Mouse (Mus musculus) forebrain, postnatal 0 days (tissue): ENCODE measurements around the gene Pcnx2. TPM values are rescaled to one million over a fixed set of nuclear protein-coding genes. Genes with fewer than 3 reads are reported as not detected.
A peak's percentile ranks its signal among the peaks of the same experiment; 100 is the strongest.

ENCODE experiments used
- ATAC-seq: fragments of 200-750 bp; cut with Nextera tagmentation; 2 replicates; pipeline ENCODE4 v1.8.0; 2017; ENCODE audit warnings: mild to moderate bottlenecking, moderate library complexity
- DNase-seq: peaks from one replicate; pipeline ENCODE4 v3.0.0-alpha.2; 2015
- H3K27ac ChIP-seq: fragments of 300-500 bp; sonication (generic); 2 replicates; pipeline ENCODE4 v1.5.1; 2014; ENCODE audit warnings: low read depth, mild to moderate bottlenecking, antibody characterized with exemption, low read length, moderate library complexity, mixed read lengths
- H3K27me3 ChIP-seq: fragments of 300-500 bp; sonication (generic); 2 replicates; pipeline ENCODE4 v1.6.1; 2014; ENCODE audit warnings: mild to moderate bottlenecking, low read length, mixed read lengths; ENCODE audit not compliant: insufficient read depth
- H3K36me3 ChIP-seq: fragments of 300-500 bp; sonication (generic); 2 replicates; pipeline ENCODE4 v1.6.1; 2014; ENCODE audit warnings: mild to moderate bottlenecking, moderate library complexity; ENCODE audit not compliant: insufficient read depth
- H3K4me1 ChIP-seq: fragments of 300-500 bp; sonication (generic); 2 replicates; pipeline ENCODE4 v1.6.1; 2014; ENCODE audit warnings: antibody characterized with exemption; ENCODE audit not compliant: insufficient read depth
- H3K4me2 ChIP-seq: fragments of 300-500 bp; sonication (generic); 2 replicates; pipeline ENCODE4 v1.6.1; 2014; ENCODE audit warnings: low read depth, mild to moderate bottlenecking, moderate library complexity
- H3K4me3 ChIP-seq: fragments of 300-500 bp; sonication (generic); 2 replicates; pipeline ENCODE4 v1.5.1; 2014; ENCODE audit warnings: low read depth, low read length, mixed read lengths
- H3K9ac ChIP-seq: fragments of 300-500 bp; sonication (generic); 2 replicates; pipeline ENCODE4 v1.6.1; 2014; ENCODE audit warnings: mild to moderate bottlenecking
- H3K9me3 ChIP-seq: fragments of 300-500 bp; sonication (generic); 2 replicates; pipeline ENCODE4 v1.6.1; 2016; ENCODE audit warnings: low read length
- CTCF ChIP-seq: sonication (generic); IDR thresholded peaks from 2 replicates; pipeline ENCODE4 v1.5.1; 2016; ENCODE audit warnings: antibody characterized with exemption, control low read depth, low read depth
- WGBS: fragments of 180-500 bp; shearing (Covaris S2); extraction: QIAGEN DNeasy Blood & Tissue Kit; methylation state at CpG from one replicate; pipeline ENCODE4 v1.1.7; 2014; 5-methylcytosine and 5-hydroxymethylcytosine counted together
- polyA plus RNA-seq: library from polyadenylated mRNA; unstranded; fragments of >200 nt; fragmentation: Nextera tagmentation; extraction: Ambion mirVana; gene quantifications from 2 replicates; pipeline ENCODE4 v1.2.1, GENCODE M21; 2015
- total RNA-seq: library from RNA; depleted of rRNA; stranded (reverse); fragments of >200 nt; gene quantifications from 2 replicates; pipeline ENCODE4 v1.2.3, GENCODE M21; 2014; rRNA removed

Gene Pcnx2
- total and polyA plus RNA-seq, 2 experiments from 2014 or later = 2.1 to 12.3 TPM

DNA sequence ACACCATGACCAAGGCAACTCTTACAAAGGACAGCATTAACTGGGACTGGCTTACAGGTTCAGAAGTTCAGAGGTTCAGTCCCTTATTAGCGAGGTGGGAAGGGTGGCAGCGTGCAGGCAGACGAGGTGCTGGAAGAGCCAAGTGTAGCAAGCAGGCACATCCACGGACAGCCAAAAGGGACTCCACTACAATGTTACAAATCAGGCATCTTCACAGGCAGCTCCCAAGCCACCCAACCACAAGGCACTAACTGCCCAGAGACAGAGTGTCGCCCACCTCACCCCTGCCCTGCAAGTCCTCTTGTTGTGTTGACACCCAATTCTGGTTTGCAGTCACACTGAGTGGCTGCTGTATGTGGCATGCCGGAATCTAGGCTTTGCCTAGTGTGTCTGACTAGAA, 193.7 kb downstream of the Pcnx2 start:
- no peaks in the 10 kb centered on the region for H3K9me3 ChIP-seq
- TF ChIP-seq CTCF = no peak
- no peaks in the 10 kb centered on the region for H3K27me3 ChIP-seq
- no peak overlapping the region for H3K9ac ChIP-seq
- no peak overlapping the region for H3K4me2 ChIP-seq
- no peak overlapping the region for H3K4me3 ChIP-seq
- no peaks in the 10 kb centered on the region for H3K36me3 ChIP-seq
- H3K27ac ChIP-seq = no peak overlapping the region
- H3K4me1 ChIP-seq = no peaks in the 10 kb centered on the region
- DNase-seq (no peak), ATAC-seq (no peak)
- WGBS = 90% methylated on average over 6 of the region's 6 CpGs

DNA sequence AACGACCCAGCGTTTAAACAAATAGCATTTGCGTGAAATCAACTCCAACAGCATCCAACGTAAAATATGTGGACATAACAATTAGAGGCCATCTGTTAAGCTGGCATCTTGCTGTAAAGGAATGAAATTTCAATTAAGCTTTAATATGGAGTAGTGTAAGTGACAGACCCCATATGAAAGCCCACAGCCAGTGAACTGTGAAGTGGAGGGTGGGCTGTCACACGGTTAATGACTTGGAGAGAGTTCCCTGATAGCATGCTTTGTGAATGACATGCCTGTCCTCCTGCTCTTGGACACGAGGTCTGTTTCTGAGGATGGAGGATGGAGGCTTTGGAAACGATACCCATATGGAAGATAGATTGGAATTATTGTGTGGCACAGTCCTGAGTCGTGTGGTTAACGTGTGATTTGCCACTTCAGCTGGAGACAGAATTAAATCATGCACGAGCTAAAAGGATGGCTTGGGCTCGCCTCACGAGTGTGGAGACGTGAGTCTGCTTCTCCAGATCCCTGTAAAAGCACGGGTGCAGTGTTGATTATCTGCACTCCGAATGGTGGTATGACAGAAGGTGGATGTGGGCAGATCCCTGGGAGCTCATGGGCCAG, 195.1 kb downstream of the Pcnx2 start:
- peak; percentile 66 for ATAC-seq
- Histone ChIP-seq H3K9ac (no peak overlapping the region), H3K27ac (no peak overlapping the region), H3K4me3 (no peak overlapping the region), H3K4me2 (no peak overlapping the region), H3K36me3 (no peaks in the 10 kb centered on the region), H3K9me3 (no peaks in the 10 kb centered on the region), H3K4me1 (no peaks in the 10 kb centered on the region), H3K27me3 (no peaks in the 10 kb centered on the region)
- WGBS = 37% methylated on average over 15 of the region's 15 CpGs
- DNase-seq = peak; percentile 43
- TF ChIP-seq CTCF = no peak

Other genes with a start within 250 kb of the Pcnx2 start
- gene Map10, start 228.5 kb downstream of the Pcnx2 start, total RNA-seq = 11.5 and 13.5 TPM in 2 replicates
- gene Map10, start 228.5 kb downstream of the Pcnx2 start, polyA plus RNA-seq = 7.3 and 7.6 TPM in 2 replicates
- gene Ntpcr, start 168.4 kb downstream of the Pcnx2 start, total RNA-seq = 26.5 and 34.2 TPM in 2 replicates
- gene Ntpcr, start 168.4 kb downstream of the Pcnx2 start, polyA plus RNA-seq = 34.0 and 38.0 TPM in 2 replicates
- gene Map3k21, start 12.1 kb upstream of the Pcnx2 start, total RNA-seq = 2.3 and 3.2 TPM in 2 replicates
- 0.49 and 0.85 TPM in 2 replicates for gene Map3k21, start 12.1 kb upstream of the Pcnx2 start, polyA plus RNA-seq
- 43.6 and 43.9 TPM in 2 replicates for gene Kcnk1, start 96.9 kb upstream of the Pcnx2 start, total RNA-seq
- gene Kcnk1, start 96.9 kb upstream of the Pcnx2 start, polyA plus RNA-seq = 32.3 and 38.8 TPM in 2 replicates